Mouse (Mus musculus) liver, embryonic 15.5 days (tissue): ENCODE results near the gene Phb2. TPM values are rescaled to one million over a fixed set of nuclear protein-coding genes. Genes with fewer than 3 reads are reported as not detected.

Experiments
- ATAC-seq: fragments of 200-750 bp; cut with Nextera tagmentation; 2 replicates; pipeline ENCODE4 v1.8.0; 2017; ENCODE audit warnings: moderate number of reproducible peaks, mild to moderate bottlenecking, moderate library complexity; ENCODE audit not compliant: insufficient read depth
- H3K27ac ChIP-seq: fragments of 300-500 bp; sonication (generic); replicated peaks from 2 replicates; pipeline ENCODE4 v1.5.1; 2015; ENCODE audit warnings: mild to moderate bottlenecking, inconsistent platforms
- H3K27me3 ChIP-seq: fragments of 300-500 bp; sonication (generic); 2 replicates; pipeline ENCODE4 v1.6.1; 2015; ENCODE audit warnings: mild to moderate bottlenecking, inconsistent platforms
- H3K36me3 ChIP-seq: fragments of 300-500 bp; sonication (generic); replicated peaks from 2 replicates; pipeline ENCODE4 v1.6.1; 2015; ENCODE audit warnings: moderate library complexity, mild to moderate bottlenecking, inconsistent platforms
- H3K4me1 ChIP-seq: fragments of 300-500 bp; sonication (generic); replicated peaks from 2 replicates; pipeline ENCODE4 v1.6.1; 2015; ENCODE audit warnings: inconsistent platforms
- H3K4me2 ChIP-seq: fragments of 300-500 bp; sonication (generic); 2 replicates; pipeline ENCODE4 v1.6.1; 2015; ENCODE audit warnings: moderate library complexity, mild to moderate bottlenecking, inconsistent platforms
- H3K4me3 ChIP-seq: fragments of 300-500 bp; sonication (generic); replicated peaks from 2 replicates; pipeline ENCODE4 v1.5.1; 2015; ENCODE audit warnings: mild to moderate bottlenecking, inconsistent platforms
- H3K9ac ChIP-seq: fragments of 300-500 bp; sonication (generic); 2 replicates; pipeline ENCODE4 v1.6.1; 2015; ENCODE audit warnings: moderate library complexity, mild to moderate bottlenecking, inconsistent platforms
- H3K9me3 ChIP-seq: fragments of 300-500 bp; sonication (generic); replicated peaks from 2 replicates; pipeline ENCODE4 v1.6.1; 2016; ENCODE audit warnings: inconsistent platforms
- WGBS: fragments of 180-500 bp; shearing (Covaris S2); methylation state at CpG from one replicate; pipeline ENCODE4 v1.1.7; 2015; ENCODE audit warnings: mixed read lengths; ENCODE audit not compliant: insufficient replicate concordance; 5-methylcytosine and 5-hydroxymethylcytosine counted together
- polyA plus RNA-seq: library from polyadenylated mRNA; unstranded; fragments of >200 nt; fragmentation: Nextera tagmentation; extraction: Ambion mirVana; gene quantifications from 2 replicates; pipeline ENCODE4 v1.2.1, GENCODE M21; 2015

Gene Phb2
- polyA plus RNA-seq, 1 experiment from 2014 or later: 243 TPM

GRCm38 (mm10) chr6:124755306-124755705, 43.2 kb downstream of the Phb2 start:
- Histone ChIP-seq H3K9ac (0 out of 2 replicates have a peak overlapping the region, but pooled peaks have one; percentile 58), H3K4me3 (peak overlapping the region; percentile 65), H3K4me1 (peaks cover 41% of the 10 kb centered on the region), H3K27ac (no peak overlapping the region), H3K9me3 (no peaks in the 10 kb centered on the region), H3K4me2 (peak overlapping the region; percentile 77), H3K27me3 (peaks cover 76% of the 10 kb centered on the region), H3K36me3 (0 out of 2 replicates have a peak, but pooled peaks cover 5% of the 10 kb centered on the region)
- 19% methylated on average over 3 of the region's 3 CpGs for WGBS
- ATAC-seq: no peak

- peak within 1 kb of the TSS; percentile 58 for H3K9ac ChIP-seq
- peak within 1 kb of the TSS; percentile 65 for H3K4me3 ChIP-seq
- H3K36me3 ChIP-seq: 0 out of 2 replicates have a peak, but pooled peaks cover 5% of the 10 kb centered on the region
- H3K4me1 ChIP-seq: peaks cover 41% of the 10 kb centered on the region
- peak; percentile 49 for ATAC-seq
- H3K9me3 ChIP-seq: no peaks in the 10 kb centered on the region
- H3K4me2 ChIP-seq: peak within 1 kb of the TSS; percentile 77
- H3K27ac ChIP-seq: peak within 1 kb of the TSS; percentile 74
- H3K27me3 ChIP-seq: peaks cover 82% of the 10 kb centered on the region
- WGBS: 1% methylated on average over 48 of the region's 100 CpGs
Measured at GRCm38 (mm10) chr6:124755831-124756595, 43.9 kb downstream of the Phb2 start, which contains the start of the genes Gm45234 and Atn1. Gene Gm45234 (minus strand): TSS chr6:124756021. Gene Atn1 (minus strand): TSS chr6:124756524.

GRCm38 (mm10) chr6:124756652-124757350, 44.7 kb downstream of the Phb2 start:
- H3K9ac ChIP-seq: peak overlapping the region; percentile 58
- H3K9me3 ChIP-seq: no peaks in the 10 kb centered on the region
- peaks cover 90% of the 10 kb centered on the region for H3K27me3 ChIP-seq
- ATAC-seq: peak; percentile 47
- peak overlapping the region; percentile 74 for H3K27ac ChIP-seq
- H3K4me2 ChIP-seq: peak overlapping the region; percentile 77
- WGBS: 1% methylated on average over 52 of the region's 54 CpGs
- H3K4me1 ChIP-seq: peaks cover 41% of the 10 kb centered on the region
- 0 out of 2 replicates have a peak, but pooled peaks cover 5% of the 10 kb centered on the region for H3K36me3 ChIP-seq
- H3K4me3 ChIP-seq: peak overlapping the region; percentile 65

GRCm38 (mm10) chr6:124757351-124757880, 45.3 kb downstream of the Phb2 start:
- no peak for ATAC-seq
- H3K4me1 ChIP-seq: peaks cover 41% of the 10 kb centered on the region
- H3K27ac ChIP-seq: no peak overlapping the region
- peak overlapping the region; percentile 65 for H3K4me3 ChIP-seq
- H3K27me3 ChIP-seq: peaks cover 96% of the 10 kb centered on the region
- H3K36me3 ChIP-seq: 0 out of 2 replicates have a peak, but pooled peaks cover 5% of the 10 kb centered on the region
- H3K9ac ChIP-seq: no peak overlapping the region
- H3K9me3 ChIP-seq: no peaks in the 10 kb centered on the region
- peak overlapping the region; percentile 77 for H3K4me2 ChIP-seq
- 29% methylated on average over 5 of the region's 5 CpGs for WGBS

GRCm38 (mm10) chr6:124757909-124758848, 46.0 kb downstream of the Phb2 start:
- peak overlapping the region; percentile 77; the same call in 1 of the 2 replicates for H3K4me2 ChIP-seq
- no peak overlapping the region for H3K9ac ChIP-seq
- no peak overlapping the region for H3K27ac ChIP-seq
- H3K36me3 ChIP-seq: 0 out of 2 replicates have a peak, but pooled peaks cover 1% of the 10 kb centered on the region
- ATAC-seq: no peak
- 59% methylated on average over 5 of the region's 5 CpGs for WGBS
- H3K9me3 ChIP-seq: no peaks in the 10 kb centered on the region
- peaks cover 99% of the 10 kb centered on the region for H3K27me3 ChIP-seq
- H3K4me1 ChIP-seq: peaks cover 41% of the 10 kb centered on the region
- H3K4me3 ChIP-seq: no peak overlapping the region

- no peaks in the 10 kb centered on the region for H3K9me3 ChIP-seq
- H3K27ac ChIP-seq: no peak overlapping the region
- H3K4me3 ChIP-seq: no peak overlapping the region
- peaks cover 41% of the 10 kb centered on the region for H3K4me1 ChIP-seq
- no peaks in the 10 kb centered on the region for H3K36me3 ChIP-seq
- WGBS: 23% methylated on average over 2 of the region's 2 CpGs
- no peak for ATAC-seq
- H3K27me3 ChIP-seq: peaks cover 96% of the 10 kb centered on the region
- peak overlapping the region; percentile 42 for H3K4me2 ChIP-seq
- H3K9ac ChIP-seq: no peak overlapping the region
Measured at GRCm38 (mm10) chr6:124758849-124759232, 46.7 kb downstream of the Phb2 start.

GRCm38 (mm10) chr6:124759259-124759658, 47.1 kb downstream of the Phb2 start:
- under 1% methylated on average over 5 of the region's 5 CpGs for WGBS
- Histone ChIP-seq H3K4me2 (peak overlapping the region; percentile 42), H3K9ac (no peak overlapping the region), H3K4me1 (peaks cover 36% of the 10 kb centered on the region), H3K36me3 (no peaks in the 10 kb centered on the region), H3K27ac (no peak overlapping the region), H3K27me3 (peaks cover 92% of the 10 kb centered on the region), H3K9me3 (no peaks in the 10 kb centered on the region), H3K4me3 (no peak overlapping the region)
- no peak for ATAC-seq

- Histone ChIP-seq H3K4me2 (no peak overlapping the region), H3K36me3 (no peaks in the 10 kb centered on the region), H3K4me3 (no peak overlapping the region), H3K9me3 (no peaks in the 10 kb centered on the region), H3K27me3 (peaks cover 84% of the 10 kb centered on the region), H3K27ac (no peak overlapping the region), H3K9ac (no peak overlapping the region), H3K4me1 (peaks cover 24% of the 10 kb centered on the region)
- ATAC-seq: no peak
- 72% methylated on average over 7 of the region's 7 CpGs for WGBS
Measured at GRCm38 (mm10) chr6:124765951-124766350, 53.8 kb downstream of the Phb2 start.
